Mouse (Mus musculus) midbrain, embryonic 13.5 days (tissue): ENCODE results near the gene Crhbp. TPM values are rescaled to one million over a fixed set of nuclear protein-coding genes. Genes with fewer than 3 reads are reported as not detected.

Experiments used
- ATAC-seq: fragments of 200-750 bp; cut with Nextera tagmentation; 2 replicates; pipeline ENCODE4 v1.8.0; 2017; ENCODE audit warnings: mild to moderate bottlenecking, moderate TSS enrichment, moderate library complexity
- H3K27ac ChIP-seq: fragments of 300-500 bp; sonication (generic); 2 replicates; pipeline ENCODE4 v1.5.1; 2015; ENCODE audit warnings: inconsistent platforms, mild to moderate bottlenecking, moderate library complexity
- H3K27me3 ChIP-seq: fragments of 300-500 bp; sonication (generic); 2 replicates; pipeline ENCODE4 v1.6.1; 2015; ENCODE audit warnings: mild to moderate bottlenecking, inconsistent platforms
- H3K36me3 ChIP-seq: fragments of 300-500 bp; sonication (generic); 2 replicates; pipeline ENCODE4 v1.6.1; 2015; ENCODE audit warnings: mild to moderate bottlenecking, inconsistent platforms
- H3K4me1 ChIP-seq: fragments of 300-500 bp; sonication (generic); replicated peaks from 2 replicates; pipeline ENCODE4 v1.6.1; 2015; ENCODE audit warnings: inconsistent platforms
- H3K4me2 ChIP-seq: fragments of 300-500 bp; sonication (generic); replicated peaks from 2 replicates; pipeline ENCODE4 v1.6.1; 2015; ENCODE audit warnings: moderate library complexity, mild to moderate bottlenecking, inconsistent platforms
- H3K4me3 ChIP-seq: fragments of 300-500 bp; sonication (generic); replicated peaks from 2 replicates; pipeline ENCODE4 v1.5.1; 2015; ENCODE audit warnings: mild to moderate bottlenecking, inconsistent platforms
- H3K9ac ChIP-seq: fragments of 300-500 bp; sonication (generic); replicated peaks from 2 replicates; pipeline ENCODE4 v1.6.1; 2015; ENCODE audit warnings: mild to moderate bottlenecking, inconsistent platforms
- H3K9me3 ChIP-seq: fragments of 300-500 bp; sonication (generic); 2 replicates; pipeline ENCODE4 v1.6.1; 2016; ENCODE audit warnings: mild to moderate bottlenecking, inconsistent platforms
- WGBS: fragments of 180-500 bp; shearing (Covaris S2); methylation state at CpG from one replicate; pipeline ENCODE4 v1.1.7; 2015; 5-methylcytosine and 5-hydroxymethylcytosine counted together
- polyA plus RNA-seq: library from polyadenylated mRNA; unstranded; fragments of >200 nt; fragmentation: Nextera tagmentation; extraction: Ambion mirVana; gene quantifications from 2 replicates; pipeline ENCODE4 v1.2.1, GENCODE M21; 2015

The Crhbp gene
- polyA plus RNA-seq, 1 experiment from 2014 or later, result 1.9 TPM

GRCm38 (mm10) chr13:95412257-95412656, 32.5 kb downstream of the Crhbp start:
- no peak overlapping the region for H3K4me2 ChIP-seq
- no peaks in the 10 kb centered on the region for H3K36me3 ChIP-seq
- H3K27ac ChIP-seq, result no peak overlapping the region
- no peaks in the 10 kb centered on the region for H3K27me3 ChIP-seq
- no peak overlapping the region for H3K9ac ChIP-seq
- no peaks in the 10 kb centered on the region for H3K9me3 ChIP-seq
- H3K4me3 ChIP-seq, result no peak overlapping the region
- ATAC-seq, result no peak
- no peaks in the 10 kb centered on the region for H3K4me1 ChIP-seq
- WGBS, result 71% methylated on average over 2 of the region's 2 CpGs

GRCm38 (mm10) chr13:95393242-95393641, 51.5 kb downstream of the Crhbp start:
- no peak for ATAC-seq
- no peak overlapping the region for H3K9ac ChIP-seq
- H3K4me2 ChIP-seq, result no peak overlapping the region
- peaks cover 12% of the 10 kb centered on the region for H3K9me3 ChIP-seq
- no peaks in the 10 kb centered on the region for H3K4me1 ChIP-seq
- no peak overlapping the region for H3K27ac ChIP-seq
- H3K27me3 ChIP-seq, result no peaks in the 10 kb centered on the region
- WGBS, result 79% methylated on average over 7 of the region's 7 CpGs
- H3K36me3 ChIP-seq, result no peaks in the 10 kb centered on the region
- no peak overlapping the region for H3K4me3 ChIP-seq

GRCm38 (mm10) chr13:95389866-95390865, 54.6 kb downstream of the Crhbp start:
- Histone ChIP-seq H3K9me3 (no peaks in the 10 kb centered on the region), H3K4me2 (0 out of 2 replicates have a peak overlapping the region, but pooled peaks have one; percentile 9), H3K27ac (no peak overlapping the region), H3K4me3 (no peak overlapping the region), H3K27me3 (no peaks in the 10 kb centered on the region), H3K4me1 (no peaks in the 10 kb centered on the region), H3K9ac (no peak overlapping the region), H3K36me3 (no peaks in the 10 kb centered on the region)
- ATAC-seq, result peak; percentile 64
- WGBS, result 36% methylated on average over 24 of the region's 24 CpGs

GRCm38 (mm10) chr13:95388226-95388625, 56.5 kb downstream of the Crhbp start:
- Histone ChIP-seq H3K4me2 (no peak overlapping the region), H3K36me3 (no peaks in the 10 kb centered on the region), H3K27ac (no peak overlapping the region), H3K4me1 (no peaks in the 10 kb centered on the region), H3K4me3 (no peak overlapping the region), H3K27me3 (no peaks in the 10 kb centered on the region), H3K9ac (no peak overlapping the region), H3K9me3 (no peaks in the 10 kb centered on the region)
- ATAC-seq, result no peak
- WGBS, result 85% methylated on average over 5 of the region's 5 CpGs

- Histone ChIP-seq H3K36me3 (no peaks in the 10 kb centered on the region), H3K27ac (no peak overlapping the region), H3K9ac (no peak overlapping the region), H3K4me1 (no peaks in the 10 kb centered on the region), H3K27me3 (no peaks in the 10 kb centered on the region), H3K9me3 (no peaks in the 10 kb centered on the region), H3K4me2 (no peak overlapping the region), H3K4me3 (no peak overlapping the region)
- WGBS, result 90% methylated on average over 5 of the region's 5 CpGs
- ATAC-seq, result no peak
Measured at GRCm38 (mm10) chr13:95382418-95382817, 62.3 kb downstream of the Crhbp start.

Other genes starting within 250 kb of the Crhbp start
- gene Pde8b, start 194.6 kb downstream of the Crhbp start, polyA plus RNA-seq, result 4.0 and 4.1 TPM in 2 replicates
- 46.4 and 48.8 TPM in 2 replicates for gene Zbed3, start 121.3 kb downstream of the Crhbp start, polyA plus RNA-seq
- gene Aggf1, start 69.6 kb downstream of the Crhbp start, polyA plus RNA-seq, result 41.6 and 45.1 TPM in 2 replicates
- gene S100z, start 33.8 kb upstream of the Crhbp start, polyA plus RNA-seq, result not detected in 2 replicates
- gene F2rl1, start 80.3 kb upstream of the Crhbp start, polyA plus RNA-seq, result 0.17 and 0.20 TPM in 2 replicates
- 86.0 and 88.2 TPM in 2 replicates for gene F2r, start 173.6 kb upstream of the Crhbp start, polyA plus RNA-seq